Mouse (Mus musculus) c-Kit-positive CD71-negative TER-119-negative erythroid progenitor cells, embryonic 14.5 days (primary cell): ENCODE measurements at regions not wholly inside any gene's neighbourhood (a gene's known extent, or its start where the extent isn't known, plus 50 kb on each side); places are given as distances from the start of the nearest gene placed in this dataset.

Source experiments
- DNase-seq: peaks from one replicate; pipeline ENCODE4 v3.0.0-alpha.2; 2013; ENCODE audit warnings: low read depth

GRCm38 (mm10) chr2:45184149-45184548 is 67.0 kb upstream of the Zeb2 start:
- DNase-seq, result no peak

DNA sequence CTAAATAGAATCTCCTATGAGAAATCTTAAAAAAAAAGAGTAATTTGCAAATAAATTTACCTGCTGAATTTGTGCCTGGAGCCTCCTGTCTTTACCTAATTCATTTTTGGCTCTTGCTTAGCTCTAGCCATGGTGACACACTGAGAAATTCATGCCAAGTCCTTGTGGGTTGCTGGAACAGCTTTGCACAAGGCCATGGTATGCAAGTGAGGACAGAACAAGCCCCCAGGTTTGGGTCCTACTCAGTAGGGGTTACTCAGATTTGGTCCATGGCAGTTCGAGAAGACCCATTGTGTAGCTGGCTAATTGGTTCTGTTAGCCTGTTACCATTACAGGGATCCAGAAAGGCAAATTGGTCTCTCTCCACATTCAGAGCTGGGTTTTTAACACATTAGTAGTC is 65.7 kb upstream of the Zeb2 start:
- no peak for DNase-seq

- DNase-seq, result no peak
Observed at GRCm38 (mm10) chr2:45181552-45181951, 64.4 kb upstream of the Zeb2 start.

DNA sequence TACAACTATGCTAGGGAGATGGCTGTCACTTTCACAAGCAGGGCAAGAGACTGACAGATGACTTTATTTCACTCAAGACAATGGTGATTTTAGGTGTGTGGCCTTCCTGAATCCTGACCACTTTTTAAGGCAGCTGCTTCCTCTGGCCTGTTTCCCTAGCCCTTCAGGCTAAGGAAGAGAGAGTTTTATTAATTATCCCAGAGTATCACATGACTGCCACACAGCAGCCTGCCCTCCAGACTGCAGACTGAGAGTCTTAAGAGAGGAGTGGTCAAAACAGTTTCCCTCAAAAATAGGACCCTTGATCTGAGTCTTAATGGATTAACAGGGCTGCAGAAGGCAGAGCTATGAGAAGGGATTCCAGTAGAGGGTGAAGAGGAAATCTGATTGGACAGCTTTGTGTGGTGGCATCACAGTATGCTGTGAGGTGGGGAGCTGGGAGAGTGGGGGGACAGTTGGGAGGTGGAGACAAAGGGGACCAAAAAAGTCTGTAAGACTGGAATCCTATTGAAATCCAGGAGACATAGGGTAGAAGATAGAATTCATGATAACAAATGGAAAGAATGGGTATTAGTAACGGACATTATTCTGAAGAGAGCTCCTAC is 61.8 kb upstream of the Zeb2 start:
- DNase-seq, result no peak

DNA sequence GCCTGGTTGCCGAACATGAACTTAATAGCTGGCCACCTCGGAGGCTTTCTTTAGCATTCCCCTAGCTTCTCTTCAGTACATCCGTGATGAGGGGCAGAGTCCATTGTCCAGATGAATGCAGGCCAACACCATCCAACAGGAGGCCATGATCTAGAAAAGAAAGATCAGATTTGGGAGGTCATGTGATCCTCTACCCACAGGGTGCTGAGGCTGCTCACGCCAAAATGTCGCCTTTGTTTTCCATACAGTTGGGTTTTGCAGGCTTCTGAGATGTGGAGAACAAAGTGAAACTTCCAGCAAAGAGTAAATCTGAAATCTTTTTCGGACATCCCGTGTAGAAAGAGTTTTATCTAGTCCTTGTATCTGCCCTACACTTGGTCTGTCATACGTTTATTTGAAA is 55.2 kb upstream of the Zeb2 start:
- DNase-seq, result no peak

- no peak for DNase-seq
Observed at GRCm38 (mm10) chr2:45171520-45172173, 54.5 kb upstream of the Zeb2 start.

- no peak for DNase-seq
Observed at GRCm38 (mm10) chr2:45170272-45170671, 53.1 kb upstream of the Zeb2 start.

DNA sequence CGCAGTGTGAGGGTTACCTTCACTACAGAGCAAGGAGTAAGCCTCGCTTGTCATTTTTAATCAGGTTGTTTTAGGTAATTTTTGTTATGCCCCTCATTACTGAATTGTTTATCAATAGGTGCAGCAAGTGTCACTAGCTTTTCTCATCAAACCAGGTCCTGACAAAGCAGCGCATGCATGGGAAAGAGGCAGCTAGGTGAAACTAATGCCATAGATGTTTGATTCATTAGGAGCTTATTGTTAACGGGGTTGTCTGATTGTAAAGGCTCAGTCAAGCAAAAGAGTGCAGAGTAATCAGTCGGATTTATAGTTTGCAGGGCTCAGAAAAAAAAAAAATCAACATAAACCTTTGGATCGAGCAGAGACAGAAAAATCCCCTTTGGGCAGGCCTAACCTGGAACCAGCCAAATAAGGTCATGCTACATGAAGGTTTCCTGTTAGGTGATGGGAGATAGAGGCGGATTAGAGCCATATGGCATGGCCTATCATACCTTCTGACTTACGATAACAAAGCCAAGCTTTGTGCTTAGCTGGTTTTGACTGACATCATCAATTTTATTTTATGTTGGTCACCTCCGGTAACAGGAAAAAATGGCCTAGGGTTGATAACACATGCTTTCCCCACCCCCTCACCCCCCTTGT is 52.4 kb upstream of the Zeb2 start:
- no peak for DNase-seq

- DNase-seq, result no peak
Observed at GRCm38 (mm10) chr2:45168606-45169005, 51.4 kb upstream of the Zeb2 start.
